12 mouse cellular contexts compared by ENCODE assay signal in genomic region chr14:114863585-114863984, GRCm38 (mm10).
"Had no signal": no experiment of that assay in that cellular context is flagged by ENCODE, and none has a peak within 500 bp of the region (broad histone marks: within the 10 kb centered on the region; RNA-seq: fewer than 3 reads in every experiment).

No protein-coding gene starts in this region.

- H3K27me3 ChIP-seq: limb, embryonic 13.5 days; neural tube, embryonic 12.5 days had no signal

- H3K4me1 ChIP-seq: neural tube, embryonic 12.5 days had no signal

- H3K27ac ChIP-seq: limb, embryonic 13.5 days; liver, embryonic 14.5 days; neural tube, embryonic 12.5 days; stomach, postnatal 0 days had no signal

- H3K4me3 ChIP-seq: limb, embryonic 13.5 days; neural tube, embryonic 12.5 days had no signal

- H3K9ac ChIP-seq: limb, embryonic 13.5 days; liver, embryonic 14.5 days; neural tube, embryonic 12.5 days had no signal

- H3K9me3 ChIP-seq: limb, embryonic 13.5 days; neural tube, embryonic 12.5 days had no signal

- DNase-seq: kidney, adult 8-10 months; kidney, postnatal 25 days; layer of hippocampus, adult 9-11 months; layer of hippocampus, postnatal 36 days; left cerebral cortex, postnatal 4 days; lung, adult 18-20 months; thymus, adult 18-20 months; thymus, postnatal 14 days had no signal

- H3K36me3 ChIP-seq: limb, embryonic 13.5 days; neural tube, embryonic 12.5 days had no signal

- H3K4me2 ChIP-seq: limb, embryonic 13.5 days; neural tube, embryonic 12.5 days had no signal
